Mouse (Mus musculus): ENCODE measurements around the gene Spc25. TPM values are rescaled to one million over a fixed set of nuclear protein-coding genes. Genes with fewer than 3 reads are reported as not detected.

Spc25 gene
- polyA plus RNA-seq (2016; fragmentation: Nextera tagmentation; extraction: Ambion mirVana), result 167 and 175 TPM in 2 replicates

GRCm38 (mm10) chr2:69205791-69206351 is at the start of gene Spc25:
TSS of gene Spc25 (minus strand) at chr2:69206194.
- Histone ChIP-seq H3K4me3 (peak within 1 kb of the TSS; percentile 87), H3K4me1 (peaks cover 10% of the 10 kb centered on the region), H3K27ac (peak within 1 kb of the TSS; percentile 81), H3K9me3 (no peaks in the 10 kb centered on the region), H3K4me2 (replicated peaks) (peak within 1 kb of the TSS; percentile 66), H3K36me3 (peaks cover 15% of the 10 kb centered on the region), H3K9ac (peak within 1 kb of the TSS; percentile 78), H3K27me3 (no peaks in the 10 kb centered on the region)
- under 1% methylated on average over 46 of the region's 46 CpGs for WGBS
- peak; percentile 98 for ATAC-seq (ENCODE audit: insufficient number of reproducible peaks, insufficient read depth, low FRiP score, low TSS enrichment)

- 31% methylated on average over 16 of the region's 16 CpGs for WGBS
- no peak for ATAC-seq (ENCODE audit: insufficient number of reproducible peaks, insufficient read depth, low FRiP score, low TSS enrichment)
- Histone ChIP-seq H3K9ac (no peak overlapping the region), H3K27ac (no peak overlapping the region), H3K4me2 (replicated peaks) (no peak overlapping the region), H3K36me3 (no peaks in the 10 kb centered on the region), H3K27me3 (no peaks in the 10 kb centered on the region), H3K9me3 (no peaks in the 10 kb centered on the region), H3K4me3 (no peak overlapping the region), H3K4me1 (no peaks in the 10 kb centered on the region)
These were observed 42.3 kb upstream of the Spc25 start for GRCm38 (mm10) chr2:69248221-69248755.

- Histone ChIP-seq H3K4me2 (replicated peaks) (no peak overlapping the region), H3K9me3 (no peaks in the 10 kb centered on the region), H3K4me3 (no peak overlapping the region), H3K4me1 (no peaks in the 10 kb centered on the region), H3K36me3 (no peaks in the 10 kb centered on the region), H3K9ac (no peak overlapping the region), H3K27ac (no peak overlapping the region), H3K27me3 (no peaks in the 10 kb centered on the region)
- WGBS, result 94% methylated on average over 1 of the region's 1 CpGs
- ATAC-seq (ENCODE audit: insufficient number of reproducible peaks, insufficient read depth, low FRiP score, low TSS enrichment), result no peak
These were observed 41.1 kb upstream of the Spc25 start for GRCm38 (mm10) chr2:69247081-69247480.

GRCm38 (mm10) chr2:69244924-69245323 is 38.9 kb upstream of the Spc25 start:
- Histone ChIP-seq H3K9ac (no peak overlapping the region), H3K27me3 (no peaks in the 10 kb centered on the region), H3K4me1 (no peaks in the 10 kb centered on the region), H3K4me2 (replicated peaks) (no peak overlapping the region), H3K9me3 (no peaks in the 10 kb centered on the region), H3K4me3 (no peak overlapping the region), H3K27ac (no peak overlapping the region), H3K36me3 (no peaks in the 10 kb centered on the region)
- no peak for ATAC-seq (ENCODE audit: insufficient number of reproducible peaks, insufficient read depth, low FRiP score, low TSS enrichment)
- 16% methylated on average over 2 of the region's 2 CpGs for WGBS

GRCm38 (mm10) chr2:69239315-69239714 is 33.3 kb upstream of the Spc25 start:
- Histone ChIP-seq H3K9me3 (no peaks in the 10 kb centered on the region), H3K27ac (no peak overlapping the region), H3K27me3 (no peaks in the 10 kb centered on the region), H3K4me1 (no peaks in the 10 kb centered on the region), H3K36me3 (no peaks in the 10 kb centered on the region), H3K4me3 (no peak overlapping the region), H3K9ac (no peak overlapping the region), H3K4me2 (replicated peaks) (no peak overlapping the region)
- 89% methylated on average over 9 of the region's 9 CpGs for WGBS
- no peak for ATAC-seq (ENCODE audit: insufficient number of reproducible peaks, insufficient read depth, low FRiP score, low TSS enrichment)

- H3K4me3 ChIP-seq, result no peak overlapping the region
- ATAC-seq (ENCODE audit: insufficient number of reproducible peaks, insufficient read depth, low FRiP score, low TSS enrichment), result no peak
- no peaks in the 10 kb centered on the region for H3K4me1 ChIP-seq
- H3K9ac ChIP-seq, result no peak overlapping the region
- no peak overlapping the region for H3K27ac ChIP-seq
- H3K9me3 ChIP-seq, result no peaks in the 10 kb centered on the region
- 86% methylated on average over 5 of the region's 5 CpGs for WGBS
- no peaks in the 10 kb centered on the region for H3K27me3 ChIP-seq
- no peaks in the 10 kb centered on the region for H3K36me3 ChIP-seq
- no peak overlapping the region for H3K4me2 ChIP-seq (replicated peaks)
These were observed 29.1 kb upstream of the Spc25 start for GRCm38 (mm10) chr2:69234976-69235678.

GRCm38 (mm10) chr2:69232101-69232500 is 26.1 kb upstream of the Spc25 start:
- no peak for ATAC-seq (ENCODE audit: insufficient number of reproducible peaks, insufficient read depth, low FRiP score, low TSS enrichment)
- Histone ChIP-seq H3K4me3 (no peak overlapping the region), H3K4me2 (replicated peaks) (no peak overlapping the region), H3K27me3 (no peaks in the 10 kb centered on the region), H3K36me3 (no peaks in the 10 kb centered on the region), H3K9ac (no peak overlapping the region), H3K27ac (no peak overlapping the region), H3K9me3 (no peaks in the 10 kb centered on the region), H3K4me1 (no peaks in the 10 kb centered on the region)

GRCm38 (mm10) chr2:69230137-69230536 is 24.1 kb upstream of the Spc25 start:
- ATAC-seq (ENCODE audit: insufficient number of reproducible peaks, insufficient read depth, low FRiP score, low TSS enrichment), result no peak
- H3K4me2 ChIP-seq (replicated peaks), result no peak overlapping the region
- H3K36me3 ChIP-seq, result no peaks in the 10 kb centered on the region
- no peak overlapping the region for H3K9ac ChIP-seq
- no peaks in the 10 kb centered on the region for H3K4me1 ChIP-seq
- no peaks in the 10 kb centered on the region for H3K27me3 ChIP-seq
- no peak overlapping the region for H3K27ac ChIP-seq
- no peak overlapping the region for H3K4me3 ChIP-seq
- H3K9me3 ChIP-seq, result no peaks in the 10 kb centered on the region
- 82% methylated on average over 2 of the region's 2 CpGs for WGBS

- 68% methylated on average over 6 of the region's 6 CpGs for WGBS
- no peak overlapping the region for H3K4me3 ChIP-seq
- H3K27ac ChIP-seq, result no peak overlapping the region
- no peaks in the 10 kb centered on the region for H3K4me1 ChIP-seq
- H3K27me3 ChIP-seq, result no peaks in the 10 kb centered on the region
- no peaks in the 10 kb centered on the region for H3K36me3 ChIP-seq
- ATAC-seq (ENCODE audit: insufficient number of reproducible peaks, insufficient read depth, low FRiP score, low TSS enrichment), result no peak
- H3K9me3 ChIP-seq, result no peaks in the 10 kb centered on the region
- H3K4me2 ChIP-seq (replicated peaks), result no peak overlapping the region
- no peak overlapping the region for H3K9ac ChIP-seq
These were observed 22.6 kb upstream of the Spc25 start for GRCm38 (mm10) chr2:69228635-69229034.

- H3K4me3 ChIP-seq, result no peak overlapping the region
- H3K27me3 ChIP-seq, result no peaks in the 10 kb centered on the region
- H3K27ac ChIP-seq, result no peak overlapping the region
- ATAC-seq (ENCODE audit: insufficient number of reproducible peaks, insufficient read depth, low FRiP score, low TSS enrichment), result no peak
- H3K9me3 ChIP-seq, result no peaks in the 10 kb centered on the region
- no peak overlapping the region for H3K9ac ChIP-seq
- H3K4me2 ChIP-seq (replicated peaks), result no peak overlapping the region
- no peaks in the 10 kb centered on the region for H3K36me3 ChIP-seq
- H3K4me1 ChIP-seq, result no peaks in the 10 kb centered on the region
- 87% methylated on average over 9 of the region's 9 CpGs for whole genome bisulfite sequencing
These were observed 20.9 kb upstream of the Spc25 start for GRCm38 (mm10) chr2:69226876-69227275.

- H3K9me3 ChIP-seq, result no peaks in the 10 kb centered on the region
- no peak overlapping the region for H3K4me2 ChIP-seq (replicated peaks)
- WGBS, result 58% methylated on average over 2 of the region's 2 CpGs
- no peak overlapping the region for H3K4me3 ChIP-seq
- H3K9ac ChIP-seq, result no peak overlapping the region
- H3K27ac ChIP-seq, result no peak overlapping the region
- no peaks in the 10 kb centered on the region for H3K4me1 ChIP-seq
- no peak for ATAC-seq (ENCODE audit: insufficient number of reproducible peaks, insufficient read depth, low FRiP score, low TSS enrichment)
- H3K27me3 ChIP-seq, result no peaks in the 10 kb centered on the region
- no peaks in the 10 kb centered on the region for H3K36me3 ChIP-seq
These were observed 18.7 kb upstream of the Spc25 start for GRCm38 (mm10) chr2:69224724-69225123.

- no peaks in the 10 kb centered on the region for H3K9me3 ChIP-seq
- no peak overlapping the region for H3K4me3 ChIP-seq
- no peaks in the 10 kb centered on the region for H3K4me1 ChIP-seq
- no peak overlapping the region for H3K4me2 ChIP-seq (replicated peaks)
- no peaks in the 10 kb centered on the region for H3K27me3 ChIP-seq
- WGBS, result 81% methylated on average over 10 of the region's 10 CpGs
- H3K9ac ChIP-seq, result no peak overlapping the region
- no peak for ATAC-seq (ENCODE audit: insufficient number of reproducible peaks, insufficient read depth, low FRiP score, low TSS enrichment)
- no peaks in the 10 kb centered on the region for H3K36me3 ChIP-seq
- H3K27ac ChIP-seq, result no peak overlapping the region
These were observed 16.8 kb upstream of the Spc25 start for GRCm38 (mm10) chr2:69222815-69223214.

Data from embryonic facial prominence, embryonic 12.5 days (tissue).